Comparison of ENCODE assay signal across 9 mouse cellular contexts in the genomic region with DNA sequence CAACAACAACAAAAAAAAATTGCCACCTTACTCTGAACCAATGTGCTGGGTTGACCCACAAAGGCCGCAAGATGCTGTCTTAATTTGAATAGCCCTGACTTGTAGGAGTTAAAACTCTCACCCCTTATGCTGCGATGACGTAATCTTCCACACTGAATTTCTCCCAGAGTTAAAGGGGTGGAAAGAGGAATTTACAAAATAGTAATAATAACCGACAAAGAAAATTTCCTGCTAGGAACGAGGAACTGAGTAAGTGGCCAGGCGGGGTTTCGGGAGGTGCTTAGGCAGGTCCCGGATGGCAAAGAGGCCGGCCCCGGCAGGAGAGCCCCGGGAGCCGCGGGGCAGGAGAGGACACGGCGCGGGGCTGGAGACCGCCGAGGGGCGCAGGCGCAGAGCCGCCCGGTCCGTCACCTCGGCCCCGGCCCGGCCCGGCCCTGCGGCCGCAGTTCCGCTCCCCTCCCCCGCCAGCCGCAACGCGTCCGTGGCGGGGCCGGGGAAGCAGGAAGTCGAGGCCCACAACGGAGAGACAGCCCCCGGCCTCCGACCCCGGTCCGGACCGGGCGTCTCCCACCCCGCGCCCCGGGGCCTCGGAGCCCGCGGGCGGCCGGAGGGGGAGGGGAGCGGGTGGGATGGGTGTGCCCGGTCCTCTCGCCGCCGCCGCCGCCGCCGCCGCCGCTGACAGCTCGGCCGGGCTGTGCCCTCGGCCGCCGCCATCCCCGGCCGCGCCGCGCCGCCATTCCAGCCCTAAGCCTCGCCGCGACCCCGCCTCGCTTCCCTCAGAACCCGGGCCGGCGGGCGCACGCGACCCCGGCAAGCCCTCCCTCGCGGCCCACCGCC. TPM values are rescaled to one million over a fixed set of nuclear protein-coding genes. Genes with fewer than 3 reads are reported as not detected.
A peak's percentile ranks its signal among the peaks of the same experiment; 100 is the strongest.
DNase-seq lines count a peak whose midpoint lies in the region; ATAC-seq lines count a peak whose summit lies in the region.
"Had no signal": no experiment of that assay in that cellular context is flagged by ENCODE, and none has a peak within 500 bp of the region (broad histone marks: within the 10 kb centered on the region; RNA-seq: fewer than 3 reads in every experiment).

No protein-coding gene starts in this region.

- no peaks in the 10 kb centered on the region for H3K9me3 ChIP-seq in forebrain, embryonic 15.5 days

- no peaks in the 10 kb centered on the region for H3K36me3 ChIP-seq in forebrain, embryonic 15.5 days

- ATAC-seq in forebrain, embryonic 15.5 days (replicated peaks): peak; percentile 65

- WGBS in forebrain, embryonic 15.5 days: under 1% methylated on average over 33 of the region's 90 CpGs

- H3K9ac ChIP-seq in forebrain, embryonic 15.5 days (replicated peaks): peak overlapping the region; percentile 100

- DNase-seq in ES-CJ7 (ENCODE audit: low read depth, low spot score): peak; percentile 55
- peak; percentile 75 for DNase-seq in cerebellum, adult 11-12 months
- peak; percentile 80 for DNase-seq in heart, postnatal 4 days
- DNase-seq in layer of hippocampus, adult 9-11 months: peak; percentile 55
- DNase-seq in lung, postnatal 10 days: peak; percentile 81
- peak; percentile 51 for DNase-seq in ovary, postnatal 14 days (ENCODE audit: low spot score)
- DNase-seq in thymus, postnatal 25 days: peak; percentile 58

- H3K27ac ChIP-seq in forebrain, embryonic 15.5 days (replicated peaks): peak overlapping the region; percentile 96

- peak overlapping the region; percentile 64 for H3K4me2 ChIP-seq in forebrain, embryonic 15.5 days (replicated peaks)

- H3K27me3 ChIP-seq in forebrain, embryonic 15.5 days: no peaks in the 10 kb centered on the region

- H3K4me3 ChIP-seq in forebrain, embryonic 15.5 days: peak overlapping the region; percentile 97

- H3K4me1 ChIP-seq in forebrain, embryonic 15.5 days: peaks cover 40% of the 10 kb centered on the region

RNA-seq across cellular contexts. Expression of gene Cdc42, which starts 0.6 kb away (rescaled TPM):
- 799 and 841 TPM in 2 replicates for polyA plus RNA-seq in forebrain, embryonic 15.5 days (2015; fragmentation: Nextera tagmentation; extraction: Ambion mirVana)
- 100 to 1,000 TPM; 276 to 285 TPM for total RNA-seq in heart, postnatal 4 days (2021)

RNA-seq across cellular contexts. Expression of gene Cela3a, which starts 52.7 kb away (rescaled TPM):
- not detected in 2 replicates for polyA plus RNA-seq in forebrain, embryonic 15.5 days (2015; fragmentation: Nextera tagmentation; extraction: Ambion mirVana)
- not detected for total RNA-seq in heart, postnatal 4 days (2021)
- polyA plus RNA-seq: gonadal fat pad, adult 2 months had no signal

Comparison
In these comparisons a context has a peak if more than half of its experiments do, and no peak if none do; other contexts are left out.
1. Peak in every context shown above with its lines: DNase-seq, ATAC-seq, H3K4me3 ChIP-seq and H3K27ac ChIP-seq.